Mouse (Mus musculus): ENCODE measurements around the gene Sparcl1. TPM values are rescaled to one million over a fixed set of nuclear protein-coding genes. Genes with fewer than 3 reads are reported as not detected.

The Sparcl1 gene
- polyA plus RNA-seq, 1 experiment, result 1,724 TPM

DNA sequence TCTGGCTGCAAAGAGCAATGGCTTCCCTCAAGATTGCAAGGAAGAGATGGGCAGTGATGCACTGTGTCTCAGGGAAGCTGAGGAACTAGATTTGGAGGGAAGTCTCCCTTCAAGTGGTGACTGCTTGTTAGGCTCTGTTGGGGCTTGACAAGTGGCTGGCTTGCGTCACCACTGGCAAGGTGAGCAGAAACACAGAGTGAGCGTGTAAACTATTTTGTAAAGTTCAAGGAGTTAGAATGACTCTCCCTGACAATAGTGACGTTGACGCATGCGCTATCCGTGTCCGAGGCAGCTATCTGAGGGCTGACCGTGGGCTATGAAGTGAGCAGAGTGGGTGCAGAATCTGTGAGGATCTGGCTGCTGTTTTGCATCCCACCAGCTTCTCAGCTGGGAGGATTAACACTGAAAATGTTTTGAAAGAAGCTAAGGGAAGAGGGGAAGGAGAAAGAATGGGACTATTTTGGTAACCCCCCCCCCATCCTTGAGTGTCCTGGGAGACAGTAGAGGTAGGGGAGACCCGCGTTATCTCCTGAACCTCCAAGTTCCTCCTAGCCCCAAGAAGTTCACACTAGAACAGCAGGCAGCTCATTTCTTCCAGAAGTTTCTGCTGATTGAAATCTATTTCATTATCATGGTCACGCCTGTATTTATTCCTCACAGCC lies 18.0 kb downstream of the Sparcl1 start:
- TF ChIP-seq POLR2A (IDR thresholded peaks at IDR 0.05; ENCODE audit: borderline replicate concordance, insufficient read depth, low read length), result no peak
- TF ChIP-seq CTCF (IDR thresholded peaks at IDR 0.05; ENCODE audit: borderline replicate concordance, insufficient read depth, low read depth, low read length), result no peak
- 82% methylated on average over 11 of the region's 11 CpGs for WGBS
- Histone ChIP-seq H3K4me3 (replicated peaks; ENCODE audit: insufficient read depth, low read depth, low read length) (no peak overlapping the region), H3K27me3 (ENCODE audit: control insufficient read depth, insufficient read depth, low read length) (no peaks in the 10 kb centered on the region), H3K4me1 (ENCODE audit: control insufficient read depth, insufficient read depth, low read length) (no peaks in the 10 kb centered on the region; the same call in 1 of the 2 replicates), H3K27ac (ENCODE audit: insufficient read depth, low read length) (no peak overlapping the region)
- no peak for DNase-seq

DNA sequence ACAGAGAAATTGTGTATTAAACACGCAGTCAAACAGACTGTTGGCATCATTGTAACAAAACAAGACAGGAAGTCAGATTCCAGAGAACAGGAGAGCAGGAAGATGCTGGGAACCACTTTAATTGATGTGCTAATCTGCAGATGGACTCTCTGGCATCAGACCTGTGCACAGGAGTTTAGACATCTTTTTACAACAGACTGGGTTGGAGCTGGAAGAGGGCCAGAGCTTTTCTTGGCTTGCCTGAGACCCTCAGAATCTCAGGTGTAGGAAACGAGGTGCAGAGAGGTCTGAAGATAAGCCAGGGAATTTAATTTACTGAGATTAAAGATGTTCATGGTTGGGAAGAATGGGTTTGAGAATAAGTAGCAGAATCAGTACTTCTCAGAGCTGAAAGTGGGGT lies 23.8 kb downstream of the Sparcl1 start:
- DNase-seq, result no peak
- no peak for TF ChIP-seq POLR2A (IDR thresholded peaks at IDR 0.05; ENCODE audit: borderline replicate concordance, insufficient read depth, low read length)
- no peak for TF ChIP-seq CTCF (IDR thresholded peaks at IDR 0.05; ENCODE audit: borderline replicate concordance, insufficient read depth, low read depth, low read length)
- H3K27ac ChIP-seq (ENCODE audit: insufficient read depth, low read length), result no peak overlapping the region
- 15% methylated on average over 2 of the region's 2 CpGs for WGBS
- H3K4me1 ChIP-seq (ENCODE audit: control insufficient read depth, insufficient read depth, low read length), result no peaks in the 10 kb centered on the region; the same call in 1 of the 2 replicates
- no peaks in the 10 kb centered on the region for H3K27me3 ChIP-seq (ENCODE audit: control insufficient read depth, insufficient read depth, low read length)
- no peak overlapping the region for H3K4me3 ChIP-seq (replicated peaks; ENCODE audit: insufficient read depth, low read depth, low read length)

DNA sequence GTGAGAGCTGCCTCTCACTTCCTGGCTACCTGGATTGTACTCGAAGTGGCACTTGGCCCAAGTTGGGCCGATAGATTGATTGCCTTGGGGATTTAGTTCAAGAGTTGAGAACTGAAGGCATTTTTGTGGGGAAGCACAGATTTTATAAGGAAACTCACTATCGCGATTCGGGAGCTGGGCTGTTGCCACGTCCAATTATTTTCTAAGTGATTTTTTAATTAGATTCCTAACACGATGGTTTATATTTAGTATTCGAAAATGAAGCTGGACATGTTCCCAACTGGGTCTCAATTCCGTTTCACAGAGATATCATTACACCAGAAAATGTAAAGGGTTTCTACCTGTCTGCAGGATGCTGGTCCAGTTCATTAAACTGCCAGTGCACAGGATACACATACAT lies 28.2 kb downstream of the Sparcl1 start:
- TF ChIP-seq POLR2A (IDR thresholded peaks at IDR 0.05; ENCODE audit: borderline replicate concordance, insufficient read depth, low read length) (no peak), CTCF (IDR thresholded peaks at IDR 0.05; ENCODE audit: borderline replicate concordance, insufficient read depth, low read depth, low read length) (no peak)
- Histone ChIP-seq H3K27ac (ENCODE audit: insufficient read depth, low read length) (no peak overlapping the region), H3K4me1 (ENCODE audit: control insufficient read depth, insufficient read depth, low read length) (no peaks in the 10 kb centered on the region), H3K4me3 (replicated peaks; ENCODE audit: insufficient read depth, low read depth, low read length) (no peak overlapping the region), H3K27me3 (ENCODE audit: control insufficient read depth, insufficient read depth, low read length) (no peaks in the 10 kb centered on the region)
- no peak for DNase-seq
- 66% methylated on average over 9 of the region's 9 CpGs for WGBS

DNA sequence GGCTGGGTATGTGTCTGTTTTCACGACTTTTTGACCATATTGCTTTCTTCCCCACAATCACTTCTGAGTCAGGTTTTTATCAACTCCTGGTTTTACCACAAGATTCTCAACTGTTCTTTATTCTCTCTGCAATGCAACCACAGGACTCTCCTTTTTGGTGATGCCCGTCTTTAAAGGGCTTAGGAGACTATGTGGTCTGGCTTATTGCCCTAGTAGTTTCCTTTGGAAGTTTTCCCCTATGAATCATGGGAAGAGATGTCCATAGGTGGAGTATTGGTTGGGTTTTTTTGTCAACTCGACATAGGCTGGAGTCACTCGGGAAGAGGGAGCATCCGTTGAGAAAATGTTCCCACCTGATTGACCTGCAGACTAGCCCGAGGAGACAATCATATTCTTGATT lies 32.8 kb downstream of the Sparcl1 start:
- no peak for TF ChIP-seq CTCF (IDR thresholded peaks at IDR 0.05; ENCODE audit: borderline replicate concordance, insufficient read depth, low read depth, low read length)
- no peak for TF ChIP-seq POLR2A (IDR thresholded peaks at IDR 0.05; ENCODE audit: borderline replicate concordance, insufficient read depth, low read length)
- H3K27me3 ChIP-seq (ENCODE audit: control insufficient read depth, insufficient read depth, low read length), result no peaks in the 10 kb centered on the region
- no peak overlapping the region for H3K4me3 ChIP-seq (replicated peaks; ENCODE audit: insufficient read depth, low read depth, low read length)
- no peak for DNase-seq
- no peak overlapping the region for H3K27ac ChIP-seq (ENCODE audit: insufficient read depth, low read length)
- WGBS, result 83% methylated on average over 6 of the region's 6 CpGs
- H3K4me1 ChIP-seq (ENCODE audit: control insufficient read depth, insufficient read depth, low read length), result no peaks in the 10 kb centered on the region

DNA sequence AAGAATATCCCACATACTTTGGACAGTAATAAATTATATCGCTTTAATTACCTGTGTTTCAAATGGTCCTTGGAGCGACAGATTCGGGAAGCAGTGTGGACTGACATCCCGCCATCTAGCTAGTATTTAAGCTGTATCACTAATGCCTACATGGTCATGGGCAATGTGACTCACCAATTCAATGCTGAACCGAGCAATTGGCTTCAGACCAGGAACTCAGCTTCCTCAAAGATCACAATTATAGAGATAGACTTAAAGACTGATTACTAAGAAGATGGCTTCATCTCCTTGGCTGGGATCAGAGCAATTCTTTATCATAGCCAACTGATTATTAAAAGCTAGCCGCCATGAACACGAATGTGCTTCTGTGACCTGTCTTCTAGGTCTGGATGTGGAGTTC lies 36.0 kb downstream of the Sparcl1 start, which contains the start of gene Gm17660:
TSS of gene Gm17660 (minus strand) at position 101 of the 400 bp plus-strand sequence.
- Histone ChIP-seq H3K4me3 (replicated peaks; ENCODE audit: insufficient read depth, low read depth, low read length) (no peak within 1 kb of the TSS), H3K27me3 (ENCODE audit: control insufficient read depth, insufficient read depth, low read length) (no peaks in the 10 kb centered on the region), H3K27ac (ENCODE audit: insufficient read depth, low read length) (no peak within 1 kb of the TSS), H3K4me1 (ENCODE audit: control insufficient read depth, insufficient read depth, low read length) (no peaks in the 10 kb centered on the region)
- WGBS, result 90% methylated on average over 7 of the region's 7 CpGs
- TF ChIP-seq CTCF (IDR thresholded peaks at IDR 0.05; ENCODE audit: borderline replicate concordance, insufficient read depth, low read depth, low read length) (no peak), POLR2A (IDR thresholded peaks at IDR 0.05; ENCODE audit: borderline replicate concordance, insufficient read depth, low read length) (no peak)
- no peak for DNase-seq

DNA sequence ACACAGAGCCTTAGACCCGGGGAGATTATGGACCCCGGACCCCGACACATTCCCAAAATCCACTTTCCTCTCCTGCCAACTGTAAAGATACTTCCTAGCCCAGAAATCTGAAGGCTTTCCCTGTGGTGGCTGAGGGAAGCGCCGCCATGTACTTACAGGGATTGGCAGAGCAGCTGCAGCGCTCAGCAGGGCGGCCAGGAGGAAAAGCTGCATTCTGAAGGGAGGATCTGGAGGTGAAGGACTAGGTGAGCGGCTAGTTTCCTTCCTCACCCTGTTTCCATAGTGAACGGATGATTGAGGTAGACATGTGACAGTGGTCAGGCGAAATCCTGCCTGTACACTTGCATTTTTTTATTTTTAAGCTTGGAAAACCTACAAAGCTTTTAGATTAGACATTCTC lies 37.2 kb downstream of the Sparcl1 start:
- no peaks in the 10 kb centered on the region for H3K4me1 ChIP-seq (ENCODE audit: control insufficient read depth, insufficient read depth, low read length)
- H3K27ac ChIP-seq (ENCODE audit: insufficient read depth, low read length), result no peak overlapping the region

DNA sequence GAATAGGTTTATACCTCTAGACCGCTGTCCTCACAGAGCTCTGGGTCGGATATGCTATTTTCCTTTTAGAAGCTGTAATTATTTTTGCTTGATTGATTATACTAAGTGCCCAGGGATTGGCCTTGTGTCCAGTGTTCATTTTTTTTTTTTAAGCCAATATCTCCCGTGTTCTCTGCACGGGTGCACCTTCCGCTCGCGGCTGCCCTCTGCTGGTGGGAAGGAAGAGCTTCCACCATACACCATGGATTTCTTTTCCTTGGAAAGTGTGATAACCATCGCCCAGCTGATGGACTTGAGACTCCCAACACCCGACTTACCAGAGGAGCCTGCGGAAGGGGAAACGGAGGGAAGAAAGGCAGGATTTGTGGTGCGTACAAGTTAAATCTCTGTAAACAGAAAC lies 39.1 kb downstream of the Sparcl1 start:
- TF ChIP-seq CTCF (IDR thresholded peaks at IDR 0.05; ENCODE audit: borderline replicate concordance, insufficient read depth, low read depth, low read length) (peak; percentile 75), POLR2A (IDR thresholded peaks at IDR 0.05; ENCODE audit: borderline replicate concordance, insufficient read depth, low read length) (no peak)
- H3K4me3 ChIP-seq (replicated peaks; ENCODE audit: insufficient read depth, low read depth, low read length), result no peak overlapping the region
- no peak overlapping the region for H3K27ac ChIP-seq (ENCODE audit: insufficient read depth, low read length)
- no peaks in the 10 kb centered on the region for H3K4me1 ChIP-seq (ENCODE audit: control insufficient read depth, insufficient read depth, low read length)
- DNase-seq, result peak; percentile 50 to 64
- 28% methylated on average over 12 of the region's 12 CpGs for WGBS
- no peaks in the 10 kb centered on the region for H3K27me3 ChIP-seq (ENCODE audit: control insufficient read depth, insufficient read depth, low read length)

More for the DNA sequence above, 37.2 kb downstream of the Sparcl1 start:
- no peak overlapping the region for H3K4me3 ChIP-seq (replicated peaks; ENCODE audit: insufficient read depth, low read depth, low read length)
- no peaks in the 10 kb centered on the region for H3K27me3 ChIP-seq (ENCODE audit: control insufficient read depth, insufficient read depth, low read length)
- peak; percentile 30 to 39 for DNase-seq
- WGBS, result 16% methylated on average over 10 of the region's 10 CpGs
- TF ChIP-seq CTCF (IDR thresholded peaks at IDR 0.05; ENCODE audit: borderline replicate concordance, insufficient read depth, low read depth, low read length) (no peak), POLR2A (IDR thresholded peaks at IDR 0.05; ENCODE audit: borderline replicate concordance, insufficient read depth, low read length) (no peak)

DNA sequence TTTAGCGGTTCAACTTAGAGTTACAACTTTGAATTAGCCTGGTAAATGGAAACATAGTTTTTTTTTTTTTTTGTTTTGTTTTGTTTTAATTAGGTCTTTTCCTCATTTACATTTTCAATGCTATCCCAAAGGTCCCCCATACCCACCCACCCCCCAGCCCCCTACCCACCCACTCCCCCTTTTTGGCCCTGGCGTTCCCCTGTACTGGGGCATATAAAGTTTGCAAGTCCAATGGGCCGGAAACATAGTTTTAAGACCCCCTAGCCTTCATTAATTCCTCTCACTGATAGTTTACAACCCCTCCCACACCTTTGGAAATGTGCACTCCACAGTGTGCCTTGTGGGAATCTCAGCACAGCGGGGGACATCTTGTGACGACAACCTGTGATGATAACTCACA lies 39.9 kb downstream of the Sparcl1 start:
- no peak overlapping the region for H3K27ac ChIP-seq (ENCODE audit: insufficient read depth, low read length)
- H3K27me3 ChIP-seq (ENCODE audit: control insufficient read depth, insufficient read depth, low read length), result no peaks in the 10 kb centered on the region
- 83% methylated on average over 5 of the region's 5 CpGs for WGBS
- no peak for DNase-seq
- no peak overlapping the region for H3K4me3 ChIP-seq (replicated peaks; ENCODE audit: insufficient read depth, low read depth, low read length)
- no peaks in the 10 kb centered on the region for H3K4me1 ChIP-seq (ENCODE audit: control insufficient read depth, insufficient read depth, low read length)
- TF ChIP-seq CTCF (IDR thresholded peaks at IDR 0.05; ENCODE audit: borderline replicate concordance, insufficient read depth, low read depth, low read length) (no peak), POLR2A (IDR thresholded peaks at IDR 0.05; ENCODE audit: borderline replicate concordance, insufficient read depth, low read length) (no peak)

Measured in cerebellum, adult 2 months (tissue).